Mouse (Mus musculus) myocyte (in vitro differentiated cells): Measurements from ENCODE around the gene Stab2. TPM values are rescaled to one million over a fixed set of nuclear protein-coding genes. Genes with fewer than 3 reads are reported as not detected.

Source experiments
- H3K27me3 ChIP-seq: one replicate; pipeline ENCODE4 v1.6.1; 2011; ENCODE audit not compliant: control insufficient read depth, insufficient read depth, insufficient read length
- H3K36me3 ChIP-seq: one replicate; pipeline ENCODE4 v1.6.1; 2011; ENCODE audit not compliant: control insufficient read depth, insufficient read depth
- H3K4me2 ChIP-seq: one replicate; pipeline ENCODE4 v1.6.1; 2011; ENCODE audit warnings: low read depth, control low read depth
- H3K4me3 ChIP-seq: one replicate; pipeline ENCODE4 v1.5.1; 2011; ENCODE audit warnings: mild to moderate bottlenecking, control low read depth, moderate library complexity
- H3K79me2 ChIP-seq: one replicate; pipeline ENCODE4 v1.6.1; 2011; ENCODE audit not compliant: control insufficient read depth, insufficient read depth
- H3ac ChIP-seq: one replicate; pipeline ENCODE4 v1.6.1; 2011; ENCODE audit not compliant: control insufficient read depth, insufficient read length
- CEBPB ChIP-seq: IDR thresholded peaks from 2 replicates; pipeline ENCODE4 v1.6.1; 2011; ENCODE audit warnings: mild to moderate bottlenecking, moderate library complexity; ENCODE audit not compliant: poor library complexity, insufficient read depth, severe bottlenecking
- E2F4 ChIP-seq: IDR thresholded peaks from one replicate; pipeline ENCODE4 v1.6.1; 2011; ENCODE audit warnings: mild to moderate bottlenecking, control low read depth, moderate library complexity; ENCODE audit not compliant: insufficient read depth
- MAX ChIP-seq: IDR thresholded peaks from one replicate; pipeline ENCODE4 v1.6.1; 2011; ENCODE audit warnings: low read depth, mild to moderate bottlenecking, control low read depth
- MYOD1 ChIP-seq, 3 experiments: IDR thresholded peaks; one replicate each; pipeline ENCODE4 v1.6.1; 2011; ENCODE audit warnings: control low read depth in 2 of 3, low read depth in 2 of 3, mild to moderate bottlenecking in 2 of 3, moderate library complexity in 1 of 3; ENCODE audit not compliant: insufficient read length in 2 of 3, control insufficient read depth in 1 of 3
- MYOG ChIP-seq, 3 experiments: IDR thresholded peaks; one replicate each; pipeline ENCODE4 v1.6.1; 2011; ENCODE audit warnings: control low read depth in 2 of 3, low read depth in 2 of 3, mild to moderate bottlenecking in 2 of 3; ENCODE audit not compliant: insufficient read length in 2 of 3, control insufficient read depth in 1 of 3, insufficient read depth in 1 of 3
- POLR2A ChIP-seq: IDR thresholded peaks from one replicate; pipeline ENCODE4 v1.6.1; 2011; ENCODE audit warnings: low read depth, mild to moderate bottlenecking, control low read depth, moderate library complexity; ENCODE audit not compliant: insufficient read length
- POLR2AphosphoS2 ChIP-seq: IDR thresholded peaks from one replicate; pipeline ENCODE4 v1.6.1; 2011; ENCODE audit warnings: low read depth, control low read depth; ENCODE audit not compliant: insufficient read length
- REST ChIP-seq: IDR thresholded peaks from one replicate; pipeline ENCODE4 v1.6.1; 2011; ENCODE audit warnings: mild to moderate bottlenecking, control low read depth, moderate library complexity; ENCODE audit not compliant: insufficient read depth, insufficient read length
- SRF ChIP-seq: IDR thresholded peaks from one replicate; pipeline ENCODE4 v1.6.1; 2011; ENCODE audit warnings: low read depth; ENCODE audit not compliant: control insufficient read depth, insufficient read length
- TCF12 ChIP-seq: IDR thresholded peaks from one replicate; pipeline ENCODE4 v1.6.1; 2011; ENCODE audit warnings: mild to moderate bottlenecking, control low read depth; ENCODE audit not compliant: poor library complexity, insufficient read depth, severe bottlenecking
- TCF3 ChIP-seq: IDR thresholded peaks from one replicate; pipeline ENCODE4 v1.6.1; 2011; ENCODE audit warnings: low read depth, control low read depth; ENCODE audit not compliant: insufficient read length
- USF1 ChIP-seq: IDR thresholded peaks from one replicate; pipeline ENCODE4 v1.6.1; 2011; ENCODE audit warnings: low read depth, mild to moderate bottlenecking, control low read depth, moderate library complexity
- polyA plus RNA-seq: library from polyadenylated mRNA; unstranded; fragments of >200 nt; fragmentation: generic; extraction: Trizol; gene quantifications from one replicate; pipeline ENCODE4 v1.2.1, GENCODE M21; 2012; ENCODE audit warnings: missing spikeins

The Stab2 gene
- polyA plus RNA-seq, 1 experiment, result 0.17 TPM

DNA sequence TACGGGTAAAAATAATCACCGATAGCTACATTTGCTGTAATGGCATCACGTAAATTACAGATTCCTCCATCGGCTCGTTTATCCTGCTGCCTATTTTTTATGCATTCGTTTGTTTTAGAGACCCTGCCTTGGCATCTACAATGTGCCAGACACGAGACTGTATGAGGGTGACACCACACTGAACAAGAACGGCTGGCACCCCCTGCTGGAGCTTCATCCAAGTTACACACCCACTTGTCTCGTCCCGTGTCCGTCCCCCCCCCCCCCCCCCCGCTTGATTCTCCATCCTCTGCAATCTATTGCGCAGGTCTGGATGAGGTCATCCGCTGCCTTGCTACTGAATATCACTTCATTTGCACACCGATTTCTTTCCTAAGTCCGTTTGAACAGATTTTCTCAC lies 12.9 kb upstream of the Stab2 start:
- Histone ChIP-seq H3K79me2 (no peaks in the 10 kb centered on the region), H3K4me2 (no peak overlapping the region), H3K27me3 (no peaks in the 10 kb centered on the region), H3K36me3 (no peaks in the 10 kb centered on the region), H3K4me3 (no peak overlapping the region), H3ac (no peak overlapping the region)
- TF ChIP-seq POLR2AphosphoS2 (no peak), MYOG (IDR thresholded peaks at IDR 0.05; ENCODE audit: control insufficient read depth in 1 of 3, insufficient read depth in 1 of 3, insufficient read length in 2 of 3, low read depth in 2 of 3) (no peak), MAX (no peak), MYOD1 (IDR thresholded peaks at IDR 0.05; ENCODE audit: control insufficient read depth in 1 of 3, insufficient read length in 2 of 3, low read depth in 2 of 3) (no peak)

DNA sequence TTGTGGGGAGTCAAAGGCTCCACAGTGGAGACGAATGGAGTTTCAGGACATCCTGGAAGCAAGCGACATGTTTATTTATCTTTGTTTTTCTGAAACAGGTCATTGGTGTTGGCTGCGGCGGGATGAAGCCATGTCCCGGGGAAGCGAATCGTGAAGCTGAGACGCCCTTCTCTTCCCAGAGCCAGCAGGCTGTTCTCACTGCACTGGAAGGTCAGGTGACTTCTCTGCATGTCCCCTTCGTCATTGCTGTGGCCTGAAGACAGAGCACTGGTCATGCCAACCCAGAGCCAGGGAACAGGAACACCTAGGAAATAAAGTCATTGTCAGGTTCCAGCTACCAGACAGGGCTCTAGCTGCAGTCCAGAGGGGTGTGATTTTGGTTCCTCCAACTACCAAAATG lies 11.1 kb upstream of the Stab2 start:
- H3K27me3 ChIP-seq, result no peaks in the 10 kb centered on the region

GRCm38 (mm10) chr10:87016151-87016692 lies 8.4 kb upstream of the Stab2 start:
- Histone ChIP-seq H3K4me3 (no peak overlapping the region), H3K4me2 (peak overlapping the region; percentile 67), H3ac (no peak overlapping the region), H3K27me3 (no peaks in the 10 kb centered on the region), H3K79me2 (no peaks in the 10 kb centered on the region), H3K36me3 (no peaks in the 10 kb centered on the region)
- no peak for TF ChIP-seq SRF
- TF ChIP-seq MYOD1 (IDR thresholded peaks at IDR 0.05; ENCODE audit: control insufficient read depth in 1 of 3, insufficient read length in 2 of 3, low read depth in 2 of 3), result peak; percentile 5 to 97 (median 89)
- TF ChIP-seq TCF12, result peak; percentile 52
- peak; percentile 93 for TF ChIP-seq TCF3
- no peak for TF ChIP-seq POLR2AphosphoS2
- peak; percentile 90 to 98 (median 95) for TF ChIP-seq MYOG (IDR thresholded peaks at IDR 0.05; ENCODE audit: control insufficient read depth in 1 of 3, insufficient read depth in 1 of 3, insufficient read length in 2 of 3, low read depth in 2 of 3)
- TF ChIP-seq REST, result no peak
- TF ChIP-seq POLR2A, result no peak
- TF ChIP-seq USF1, result peak; percentile 87
- no peak for TF ChIP-seq E2F4
- 0 out of 2 replicates have a peak, but pooled peaks have one; percentile 20 for TF ChIP-seq CEBPB
- no peak for TF ChIP-seq MAX

More for the DNA sequence above, 11.1 kb upstream of the Stab2 start:
- H3K79me2 ChIP-seq, result no peaks in the 10 kb centered on the region
- H3K4me2 ChIP-seq, result no peak overlapping the region
- no peak for TF ChIP-seq REST
- no peak for TF ChIP-seq MYOG (IDR thresholded peaks at IDR 0.05; ENCODE audit: control insufficient read depth in 1 of 3, insufficient read depth in 1 of 3, insufficient read length in 2 of 3, low read depth in 2 of 3)
- no peak for TF ChIP-seq POLR2A
- no peak for TF ChIP-seq TCF12
- no peak for TF ChIP-seq POLR2AphosphoS2
- no peak for TF ChIP-seq E2F4
- H3ac ChIP-seq, result no peak overlapping the region
- H3K4me3 ChIP-seq, result no peak overlapping the region
- no peaks in the 10 kb centered on the region for H3K36me3 ChIP-seq

- Histone ChIP-seq H3K4me2 (peak overlapping the region; percentile 67), H3K36me3 (no peaks in the 10 kb centered on the region), H3ac (no peak overlapping the region), H3K27me3 (no peaks in the 10 kb centered on the region), H3K79me2 (no peaks in the 10 kb centered on the region), H3K4me3 (no peak overlapping the region)
- TF ChIP-seq MAX, result no peak
Observed at GRCm38 (mm10) chr10:87015403-87015802, 7.6 kb upstream of the Stab2 start.

DNA sequence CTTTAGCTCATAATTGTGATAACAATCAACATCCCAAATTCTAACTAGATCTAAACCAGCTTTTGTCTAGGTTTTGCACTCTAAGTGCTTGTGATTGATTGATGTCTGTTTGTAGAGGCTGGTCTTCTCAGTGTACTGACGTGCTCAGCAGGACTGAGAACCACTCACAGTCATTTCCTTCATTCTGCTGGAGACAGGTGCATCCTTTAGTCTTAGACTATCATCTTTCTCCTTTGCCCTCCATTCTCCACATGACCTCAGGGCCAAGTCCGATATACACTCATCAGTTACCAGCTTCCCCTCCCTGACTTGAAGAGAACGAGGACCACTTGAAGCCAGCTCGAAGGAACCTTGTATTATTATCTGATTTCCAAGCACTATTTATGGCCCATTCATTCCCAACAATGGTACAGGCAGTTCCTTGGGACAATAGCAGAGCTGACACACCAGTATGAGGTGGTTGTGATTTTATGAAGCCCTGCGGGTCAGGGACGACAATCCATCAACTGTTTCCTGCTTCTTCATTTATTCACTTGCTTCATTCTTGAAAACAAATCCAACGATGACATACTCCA lies 6.7 kb upstream of the Stab2 start:
- Histone ChIP-seq H3K4me3 (no peak overlapping the region), H3K79me2 (no peaks in the 10 kb centered on the region)

More for the DNA sequence above, 6.7 kb upstream of the Stab2 start:
- TF ChIP-seq REST (no peak), MYOD1 (IDR thresholded peaks at IDR 0.05; ENCODE audit: control insufficient read depth in 1 of 3, insufficient read length in 2 of 3, low read depth in 2 of 3) (peak in 2 of 3 experiments; percentile 4 to 55)
- Histone ChIP-seq H3K36me3 (no peaks in the 10 kb centered on the region), H3K4me2 (no peak overlapping the region), H3ac (no peak overlapping the region), H3K27me3 (no peaks in the 10 kb centered on the region)
